Mouse (Mus musculus): ENCODE results near the gene Cgnl1.

DNA sequence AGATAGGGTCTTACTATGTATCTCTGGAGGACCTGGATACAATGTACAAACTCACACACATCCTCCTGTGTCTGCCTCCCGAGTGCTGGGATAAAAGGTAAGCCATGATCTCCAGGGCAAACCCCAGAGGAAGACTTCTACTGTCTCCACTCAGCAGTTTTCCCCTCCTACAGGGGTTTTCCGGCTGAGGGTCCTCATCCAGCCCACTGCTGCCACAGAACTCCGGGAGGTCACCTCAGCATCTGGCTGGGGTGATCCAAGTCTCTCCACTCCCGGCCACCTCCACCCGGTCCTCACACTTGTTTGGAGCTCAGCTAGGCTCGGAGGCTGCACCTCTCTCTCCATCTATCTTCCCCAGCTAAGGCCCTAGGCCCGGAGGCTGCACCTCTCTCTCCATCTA lies 31.9 kb upstream of the Cgnl1 start:
- TF ChIP-seq CTCF (IDR thresholded peaks at IDR 0.05; ENCODE audit: low read depth, low read length) (no peak), POLR2A (IDR thresholded peaks at IDR 0.05; ENCODE audit: extremely low read depth, insufficient read depth, low read length) (no peak)
